In the genomic region with DNA sequence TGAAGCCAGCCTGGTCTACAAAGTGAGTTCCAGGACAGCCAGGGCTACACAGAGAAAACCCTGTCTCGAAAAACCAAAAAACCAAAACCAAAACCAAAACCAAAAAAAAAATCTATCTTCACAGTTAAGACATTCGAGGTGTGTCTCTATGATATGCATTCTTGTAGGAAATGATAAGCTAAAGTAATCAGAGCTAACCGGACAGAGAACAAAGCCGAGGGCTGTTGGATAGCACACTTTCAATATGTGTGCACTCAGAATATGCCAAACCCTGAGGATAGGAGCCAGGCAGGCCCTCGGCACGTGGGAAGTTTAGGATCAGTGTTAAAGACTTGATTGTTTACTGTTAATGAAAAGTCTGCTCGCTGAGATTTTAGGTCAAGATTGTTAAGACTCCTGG, we compare ENCODE assay signal across 20 mouse cellular contexts.
"Had no signal": no experiment of that assay in that cellular context is flagged by ENCODE, and none has a peak within 500 bp of the region (broad histone marks: within the 10 kb centered on the region; RNA-seq: fewer than 3 reads in every experiment).

No protein-coding gene starts in this region.

- H3K4me1 ChIP-seq: midbrain, embryonic 12.5 days; midbrain, embryonic 15.5 days; neural tube, embryonic 12.5 days; neural tube, embryonic 15.5 days had no signal

- H3K36me3 ChIP-seq: midbrain, embryonic 15.5 days had no signal

- H3K27ac ChIP-seq: liver, embryonic 14.5 days; lung, embryonic 15.5 days; midbrain, embryonic 12.5 days; midbrain, embryonic 15.5 days; neural tube, embryonic 12.5 days; neural tube, embryonic 15.5 days; stomach, postnatal 0 days had no signal

- H3K4me2 ChIP-seq: liver, embryonic 11.5 days; lung, embryonic 15.5 days; midbrain, embryonic 12.5 days; midbrain, embryonic 15.5 days; neural tube, embryonic 12.5 days; neural tube, embryonic 15.5 days had no signal

- H3K27me3 ChIP-seq: lung, embryonic 15.5 days; midbrain, embryonic 12.5 days; midbrain, embryonic 15.5 days; neural tube, embryonic 12.5 days; neural tube, embryonic 15.5 days had no signal

- DNase-seq: kidney, adult 18-20 months; kidney, adult 9 months; kidney, postnatal 14 days; kidney, postnatal 4 days; lung, adult 18-20 months; lung, postnatal 10 days; lung, postnatal 36 days; right cerebral cortex, adult 18-20 months; right cerebral cortex, postnatal 25 days; thymus, adult 2 months; thymus, postnatal 14 days; thymus, postnatal 4 days had no signal

- H3K9me3 ChIP-seq: midbrain, embryonic 12.5 days; midbrain, embryonic 15.5 days; neural tube, embryonic 12.5 days; neural tube, embryonic 15.5 days had no signal

- H3K4me3 ChIP-seq: lung, embryonic 15.5 days; midbrain, embryonic 12.5 days; midbrain, embryonic 15.5 days; neural tube, embryonic 12.5 days; neural tube, embryonic 15.5 days had no signal

- H3K9ac ChIP-seq: liver, embryonic 14.5 days; lung, embryonic 15.5 days; midbrain, embryonic 12.5 days; midbrain, embryonic 15.5 days; neural tube, embryonic 12.5 days; neural tube, embryonic 15.5 days had no signal

- ATAC-seq: midbrain, embryonic 15.5 days had no signal
